In genomic region chr7:67758506-67758857, GRCm38 (mm10) we compare ENCODE assay signal across 7 mouse cellular contexts. TPM values are rescaled to one million over a fixed set of nuclear protein-coding genes. Genes with fewer than 3 reads are reported as not detected.
DNase-seq lines count a peak whose midpoint lies in the region; ATAC-seq and TF ChIP-seq lines count a peak whose summit lies in the region.

No protein-coding gene starts in this region.

- H3K27me3 ChIP-seq in megakaryocyte, embryonic 14.5 days (replicated peaks), result peaks cover 55% of the 10 kb centered on the region
- no peaks in the 10 kb centered on the region; the same call in 1 of the 2 replicates for H3K27me3 ChIP-seq in forebrain, embryonic 16.5 days (replicated peaks; ENCODE audit: control insufficient read depth, insufficient read depth, low read length)
- H3K27me3 ChIP-seq in limb, embryonic 12.5 days, result peaks cover 52% of the 10 kb centered on the region
- H3K27me3 ChIP-seq in small intestine, adult 2 months (ENCODE audit: control insufficient read depth, insufficient read depth, low read length), result peaks cover 6% of the 10 kb centered on the region

- ATAC-seq in megakaryocyte, adult 5-6 weeks (ENCODE audit: poor library complexity, severe bottlenecking), result no peak
- ATAC-seq in forebrain, embryonic 16.5 days, result no peak
- no peak for ATAC-seq in limb, embryonic 12.5 days (ENCODE audit: insufficient number of reproducible peaks, insufficient read depth, low FRiP score, low TSS enrichment, low read depth)

- H3K4me3 ChIP-seq in megakaryocyte, embryonic 14.5 days (replicated peaks), result peak overlapping the region; percentile 94
- H3K4me3 ChIP-seq in forebrain, embryonic 16.5 days (replicated peaks; ENCODE audit: low read length), result peak overlapping the region; percentile 66
- peak overlapping the region; percentile 60 for H3K4me3 ChIP-seq in limb, embryonic 12.5 days (replicated peaks)
- H3K4me3 ChIP-seq in small intestine, adult 2 months (ENCODE audit: low read depth, low read length), result peak overlapping the region; percentile 73

- H3K4me2 ChIP-seq in forebrain, embryonic 16.5 days (ENCODE audit: low read length), result peak overlapping the region; percentile 98
- peak overlapping the region; percentile 99 for H3K4me2 ChIP-seq in limb, embryonic 12.5 days

- H3K4me1 ChIP-seq in megakaryocyte, embryonic 14.5 days, result peaks cover 20% of the 10 kb centered on the region
- peaks cover 6% of the 10 kb centered on the region for H3K4me1 ChIP-seq in forebrain, embryonic 16.5 days (replicated peaks; ENCODE audit: control insufficient read depth, insufficient read depth, low read length)
- peaks cover 13% of the 10 kb centered on the region for H3K4me1 ChIP-seq in limb, embryonic 12.5 days (replicated peaks)
- H3K4me1 ChIP-seq in small intestine, adult 2 months (ENCODE audit: control insufficient read depth, insufficient read depth, insufficient read length, low read length), result peaks cover 8% of the 10 kb centered on the region

- DNase-seq in left cerebral cortex, postnatal 25 days (ENCODE audit: low spot score in 2 of 2), result no peak
- DNase-seq in left cerebral cortex, adult 18-20 months (ENCODE audit: low spot score in 2 of 2), result no peak

- no peak for TF ChIP-seq CTCF in small intestine, adult 2 months (IDR thresholded peaks at IDR 0.05; ENCODE audit: extremely low read depth, insufficient read length, insufficient replicate concordance, low read depth, low read length)

- no peaks in the 10 kb centered on the region for H3K36me3 ChIP-seq in megakaryocyte, embryonic 14.5 days (replicated peaks; ENCODE audit: low read length)
- no peaks in the 10 kb centered on the region for H3K36me3 ChIP-seq in forebrain, embryonic 16.5 days (ENCODE audit: control insufficient read depth, insufficient read depth)
- no peaks in the 10 kb centered on the region for H3K36me3 ChIP-seq in limb, embryonic 12.5 days
- H3K36me3 ChIP-seq in small intestine, adult 2 months (ENCODE audit: control insufficient read depth, insufficient read depth, low read length), result no peaks in the 10 kb centered on the region

- TF ChIP-seq POLR2A in small intestine, adult 2 months (IDR thresholded peaks at IDR 0.05; ENCODE audit: low read depth, low read length), result no peak

- H3K27ac ChIP-seq in forebrain, embryonic 16.5 days (ENCODE audit: low read length), result 0 out of 2 replicates have a peak overlapping the region, but pooled peaks have one; percentile 57
- no peak overlapping the region for H3K27ac ChIP-seq in limb, embryonic 12.5 days
- peak overlapping the region; percentile 36 for H3K27ac ChIP-seq in small intestine, adult 2 months (ENCODE audit: insufficient read depth, low read depth, low read length)

- intact Hi-C loops in left cerebral cortex, postnatal 25 days (cut with DNase I), result loop anchor here (2.0 to 10.0 kb wide), 2 partner anchors 42 to 534 kb away; partner anchors contain the start of gene Lysmd4

- H3K9ac ChIP-seq in forebrain, embryonic 16.5 days (replicated peaks; ENCODE audit: low read depth, low read length), result peak overlapping the region; percentile 68
- H3K9ac ChIP-seq in limb, embryonic 12.5 days (replicated peaks), result peak overlapping the region; percentile 59; the same call in 1 of the 2 replicates

- WGBS in forebrain, embryonic 16.5 days, result 0% methylated on average over 19 of the region's 19 CpGs
- 1% methylated on average over 19 of the region's 19 CpGs for WGBS in limb, embryonic 12.5 days
- 1% methylated on average over 19 of the region's 19 CpGs for WGBS in small intestine, adult 2 months

- no peaks in the 10 kb centered on the region for H3K9me3 ChIP-seq in megakaryocyte, embryonic 14.5 days
- no peaks in the 10 kb centered on the region for H3K9me3 ChIP-seq in forebrain, embryonic 16.5 days (ENCODE audit: control insufficient read depth, low read length)
- H3K9me3 ChIP-seq in limb, embryonic 12.5 days, result no peaks in the 10 kb centered on the region

RNA-seq across cellular contexts. Expression of gene Synm, which starts 1.1 kb away (rescaled TPM):
- polyA plus RNA-seq in megakaryocyte, embryonic 14.5 days (2012; ENCODE audit: insufficient read depth, low replicate concordance), result 0.49 and 1.3 TPM in 2 replicates
- not detected in 2 replicates for total RNA-seq in megakaryocyte, adult 5-6 weeks (2015)
- 0.07 TPM in 1 of 2 replicates, not detected in the other for total RNA-seq in megakaryocyte, adult 5-6 weeks (2017)
- polyA plus RNA-seq in forebrain, embryonic 16.5 days (2015; fragmentation: Nextera tagmentation; extraction: Ambion mirVana), result 5.1 and 5.7 TPM in 2 replicates
- 0.46 and 0.65 TPM in 2 replicates for polyA plus RNA-seq in limb, embryonic 12.5 days (2016; fragmentation: Nextera tagmentation; extraction: Ambion mirVana)
- 15.2 and 24.8 TPM in 2 replicates for polyA plus RNA-seq in small intestine, adult 2 months (2012; rRNA removed)
- 10 to 100 TPM; 16.8 to 17.6 TPM for total RNA-seq in left cerebral cortex, postnatal 25 days (2021)
- total RNA-seq in left cerebral cortex, adult 18-20 months (2021), result 10 to 100 TPM; 17.2 to 19.1 TPM
